Mouse (Mus musculus) kidney, embryonic 16.5 days (tissue): ENCODE measurements around the gene Nup107. TPM values are rescaled to one million over a fixed set of nuclear protein-coding genes. Genes with fewer than 3 reads are reported as not detected.
A peak's percentile ranks its signal among the peaks of the same experiment; 100 is the strongest.

Experiments used
- ATAC-seq: fragments of 200-750 bp; cut with Nextera tagmentation; 2 replicates; pipeline ENCODE4 v1.8.0; 2017; ENCODE audit warnings: moderate TSS enrichment; ENCODE audit not compliant: low FRiP score, low TSS enrichment
- H3K27ac ChIP-seq: fragments of 300-500 bp; sonication (generic); 2 replicates; pipeline ENCODE4 v1.5.1; 2014; ENCODE audit warnings: low read length
- H3K27me3 ChIP-seq: fragments of 300-500 bp; sonication (generic); 2 replicates; pipeline ENCODE4 v1.6.1; 2014; ENCODE audit warnings: low read length, control low read depth, mixed read lengths; ENCODE audit not compliant: insufficient read depth
- H3K36me3 ChIP-seq: fragments of 300-500 bp; sonication (generic); 2 replicates; pipeline ENCODE4 v1.6.1; 2014; ENCODE audit warnings: low read length, control low read depth, mixed read lengths; ENCODE audit not compliant: insufficient read depth
- H3K4me1 ChIP-seq: fragments of 300-500 bp; sonication (generic); 2 replicates; pipeline ENCODE4 v1.6.1; 2014; ENCODE audit warnings: low read length, control low read depth, mixed read lengths; ENCODE audit not compliant: insufficient read depth
- H3K4me2 ChIP-seq: fragments of 300-500 bp; sonication (generic); replicated peaks from 2 replicates; pipeline ENCODE4 v1.6.1; 2014; ENCODE audit warnings: low read depth, low read length
- H3K4me3 ChIP-seq: fragments of 300-500 bp; sonication (generic); 2 replicates; pipeline ENCODE4 v1.5.1; 2014; ENCODE audit warnings: mild to moderate bottlenecking, low read length
- H3K9ac ChIP-seq: fragments of 300-500 bp; sonication (generic); replicated peaks from 2 replicates; pipeline ENCODE4 v1.6.1; 2014; ENCODE audit warnings: low read length
- H3K9me3 ChIP-seq: fragments of 300-500 bp; sonication (generic); 2 replicates; pipeline ENCODE4 v1.6.1; 2016; ENCODE audit warnings: low read length, control low read depth
- WGBS: fragments of 180-500 bp; shearing (Covaris S2); extraction: QIAGEN DNeasy Blood & Tissue Kit; methylation state at CpG from one replicate; pipeline ENCODE4 v1.1.7; 2014; 5-methylcytosine and 5-hydroxymethylcytosine counted together
- polyA plus RNA-seq: library from polyadenylated mRNA; unstranded; fragments of >200 nt; fragmentation: Nextera tagmentation; extraction: Ambion mirVana; gene quantifications from 2 replicates; pipeline ENCODE4 v1.2.1, GENCODE M21; 2015

The Nup107 gene
- polyA plus RNA-seq, 1 experiment from 2014 or later: 64.8 TPM

- no peak overlapping the region for H3K27ac ChIP-seq
- H3K27me3 ChIP-seq: no peaks in the 10 kb centered on the region
- peaks cover 22% of the 10 kb centered on the region for H3K4me1 ChIP-seq
- ATAC-seq: no peak
- 80% methylated on average over 4 of the region's 4 CpGs for WGBS
- no peak overlapping the region for H3K4me3 ChIP-seq
- H3K9ac ChIP-seq: no peak overlapping the region
- peaks cover 5% of the 10 kb centered on the region; the same call in 1 of the 2 replicates for H3K9me3 ChIP-seq
- no peaks in the 10 kb centered on the region; the same call in 1 of the 2 replicates for H3K36me3 ChIP-seq
- no peak overlapping the region for H3K4me2 ChIP-seq
Measured at GRCm38 (mm10) chr10:117795206-117795605, 2.7 kb upstream of the Nup107 start.

GRCm38 (mm10) chr10:117793436-117794030 lies 1.0 kb upstream of the Nup107 start:
- Histone ChIP-seq H3K4me3 (peak overlapping the region; percentile 95), H3K9me3 (peaks cover 5% of the 10 kb centered on the region; the same call in 1 of the 2 replicates), H3K27ac (peak overlapping the region; percentile 84; the same call in 1 of the 2 replicates), H3K36me3 (no peaks in the 10 kb centered on the region; the same call in 1 of the 2 replicates), H3K4me2 (peak overlapping the region; percentile 66), H3K27me3 (no peaks in the 10 kb centered on the region), H3K9ac (peak overlapping the region; percentile 67), H3K4me1 (peaks cover 22% of the 10 kb centered on the region)
- 72% methylated on average over 11 of the region's 11 CpGs for WGBS
- ATAC-seq: no peak

- Histone ChIP-seq H3K9ac (0 out of 2 replicates have a peak overlapping the region, but pooled peaks have one; percentile 89), H3K36me3 (peaks cover 8% of the 10 kb centered on the region; the same call in 1 of the 2 replicates), H3K4me2 (peak overlapping the region; percentile 88), H3K4me1 (peaks cover 22% of the 10 kb centered on the region), H3K9me3 (peaks cover under 1% of the 10 kb centered on the region; the same call in 1 of the 2 replicates), H3K27ac (no peak overlapping the region), H3K27me3 (no peaks in the 10 kb centered on the region), H3K4me3 (peak overlapping the region; percentile 95; the same call in 1 of the 2 replicates)
- 87% methylated on average over 2 of the region's 2 CpGs for WGBS
- no peak for ATAC-seq
Measured at GRCm38 (mm10) chr10:117791171-117791470, 1.4 kb downstream of the Nup107 start.

GRCm38 (mm10) chr10:117790421-117791170 lies 1.9 kb downstream of the Nup107 start:
- Histone ChIP-seq H3K27me3 (no peaks in the 10 kb centered on the region), H3K9ac (no peak overlapping the region), H3K4me2 (no peak overlapping the region), H3K36me3 (peaks cover 13% of the 10 kb centered on the region; the same call in 1 of the 2 replicates), H3K4me1 (peaks cover 22% of the 10 kb centered on the region), H3K4me3 (no peak overlapping the region), H3K9me3 (no peaks in the 10 kb centered on the region), H3K27ac (no peak overlapping the region)
- no peak for ATAC-seq
- 94% methylated on average over 17 of the region's 17 CpGs for WGBS

GRCm38 (mm10) chr10:117790011-117790410 lies 2.5 kb downstream of the Nup107 start:
- WGBS: 90% methylated on average over 1 of the region's 1 CpGs
- H3K4me2 ChIP-seq: no peak overlapping the region
- no peak for ATAC-seq
- no peaks in the 10 kb centered on the region for H3K27me3 ChIP-seq
- H3K4me1 ChIP-seq: peaks cover 22% of the 10 kb centered on the region
- H3K9ac ChIP-seq: no peak overlapping the region
- no peaks in the 10 kb centered on the region for H3K9me3 ChIP-seq
- H3K27ac ChIP-seq: no peak overlapping the region
- peaks cover 18% of the 10 kb centered on the region; the same call in 1 of the 2 replicates for H3K36me3 ChIP-seq
- H3K4me3 ChIP-seq: no peak overlapping the region

GRCm38 (mm10) chr10:117784646-117785045 lies 7.9 kb downstream of the Nup107 start:
- Histone ChIP-seq H3K9ac (no peak overlapping the region), H3K27me3 (no peaks in the 10 kb centered on the region), H3K9me3 (no peaks in the 10 kb centered on the region), H3K4me2 (no peak overlapping the region), H3K4me1 (no peaks in the 10 kb centered on the region), H3K36me3 (peaks cover 57% of the 10 kb centered on the region), H3K4me3 (no peak overlapping the region), H3K27ac (no peak overlapping the region)
- 91% methylated on average over 7 of the region's 7 CpGs for WGBS
- ATAC-seq: no peak

GRCm38 (mm10) chr10:117783786-117784420 lies 8.6 kb downstream of the Nup107 start:
- Histone ChIP-seq H3K4me1 (no peaks in the 10 kb centered on the region), H3K27me3 (no peaks in the 10 kb centered on the region), H3K4me3 (no peak overlapping the region), H3K27ac (no peak overlapping the region), H3K9ac (no peak overlapping the region), H3K4me2 (no peak overlapping the region), H3K36me3 (peaks cover 61% of the 10 kb centered on the region), H3K9me3 (no peaks in the 10 kb centered on the region)
- no peak for ATAC-seq
- 94% methylated on average over 13 of the region's 13 CpGs for WGBS

GRCm38 (mm10) chr10:117782491-117783260 lies 9.8 kb downstream of the Nup107 start:
- H3K36me3 ChIP-seq: peaks cover 68% of the 10 kb centered on the region
- no peak overlapping the region for H3K9ac ChIP-seq
- H3K27me3 ChIP-seq: no peaks in the 10 kb centered on the region
- no peak overlapping the region for H3K27ac ChIP-seq
- no peak overlapping the region for H3K4me3 ChIP-seq
- no peak for ATAC-seq
- no peak overlapping the region for H3K4me2 ChIP-seq
- WGBS: 93% methylated on average over 14 of the region's 14 CpGs
- no peaks in the 10 kb centered on the region for H3K4me1 ChIP-seq
- no peaks in the 10 kb centered on the region for H3K9me3 ChIP-seq

GRCm38 (mm10) chr10:117782056-117782455 lies 10.4 kb downstream of the Nup107 start:
- H3K36me3 ChIP-seq: peaks cover 71% of the 10 kb centered on the region
- H3K4me3 ChIP-seq: no peak overlapping the region
- no peak overlapping the region for H3K9ac ChIP-seq
- no peak overlapping the region for H3K27ac ChIP-seq
- H3K4me1 ChIP-seq: no peaks in the 10 kb centered on the region
- 90% methylated on average over 2 of the region's 2 CpGs for WGBS
- no peaks in the 10 kb centered on the region for H3K27me3 ChIP-seq
- no peak for ATAC-seq
- H3K9me3 ChIP-seq: no peaks in the 10 kb centered on the region
- no peak overlapping the region for H3K4me2 ChIP-seq
